Mouse (Mus musculus) lung, adult 2 months (tissue): Measurements from ENCODE around the gene Gm32742. TPM values are rescaled to one million over a fixed set of nuclear protein-coding genes. Genes with fewer than 3 reads are reported as not detected.

ENCODE experiments used
- DNase-seq: peaks from one replicate; pipeline ENCODE4 v3.0.0; 2022
- H3K4me1 ChIP-seq: fragments of 200-500 bp; 2 replicates; pipeline ENCODE4 v1.6.1; 2011; ENCODE audit warnings: low read length; ENCODE audit not compliant: control insufficient read depth, insufficient read depth
- H3K4me3 ChIP-seq: fragments of 200-500 bp; replicated peaks from 2 replicates; pipeline ENCODE3; 2011; ENCODE audit warnings: low read depth, mild to moderate bottlenecking, control low read depth, low read length; ENCODE audit errors: extremely low read depth
- CTCF ChIP-seq: fragments of 200-500 bp; IDR thresholded peaks from 2 replicates; pipeline ENCODE4 v1.5.1; 2011; ENCODE audit warnings: mild to moderate bottlenecking, low read length, control low read depth; ENCODE audit not compliant: insufficient read depth
- POLR2A ChIP-seq: fragments of 200-500 bp; IDR thresholded peaks from 2 replicates; pipeline ENCODE4 v1.6.1; 2011; ENCODE audit warnings: low read depth, mild to moderate bottlenecking, control low read depth, low read length, borderline replicate concordance; ENCODE audit errors: extremely low read depth
- whole genome bisulfite sequencing: fragments of 180-500 bp; shearing (Covaris S2); methylation state at CpG from one replicate; pipeline ENCODE4 v1.1.7; 2018; 5-methylcytosine and 5-hydroxymethylcytosine counted together
- polyA plus RNA-seq: library from polyadenylated mRNA; depleted of rRNA; stranded (reverse); fragments of >200 nt; gene quantifications from 2 replicates; pipeline ENCODE4 v1.2.3, GENCODE M21; 2012

Gene Gm32742
- polyA plus RNA-seq, 1 experiment: 1.3 TPM

DNA sequence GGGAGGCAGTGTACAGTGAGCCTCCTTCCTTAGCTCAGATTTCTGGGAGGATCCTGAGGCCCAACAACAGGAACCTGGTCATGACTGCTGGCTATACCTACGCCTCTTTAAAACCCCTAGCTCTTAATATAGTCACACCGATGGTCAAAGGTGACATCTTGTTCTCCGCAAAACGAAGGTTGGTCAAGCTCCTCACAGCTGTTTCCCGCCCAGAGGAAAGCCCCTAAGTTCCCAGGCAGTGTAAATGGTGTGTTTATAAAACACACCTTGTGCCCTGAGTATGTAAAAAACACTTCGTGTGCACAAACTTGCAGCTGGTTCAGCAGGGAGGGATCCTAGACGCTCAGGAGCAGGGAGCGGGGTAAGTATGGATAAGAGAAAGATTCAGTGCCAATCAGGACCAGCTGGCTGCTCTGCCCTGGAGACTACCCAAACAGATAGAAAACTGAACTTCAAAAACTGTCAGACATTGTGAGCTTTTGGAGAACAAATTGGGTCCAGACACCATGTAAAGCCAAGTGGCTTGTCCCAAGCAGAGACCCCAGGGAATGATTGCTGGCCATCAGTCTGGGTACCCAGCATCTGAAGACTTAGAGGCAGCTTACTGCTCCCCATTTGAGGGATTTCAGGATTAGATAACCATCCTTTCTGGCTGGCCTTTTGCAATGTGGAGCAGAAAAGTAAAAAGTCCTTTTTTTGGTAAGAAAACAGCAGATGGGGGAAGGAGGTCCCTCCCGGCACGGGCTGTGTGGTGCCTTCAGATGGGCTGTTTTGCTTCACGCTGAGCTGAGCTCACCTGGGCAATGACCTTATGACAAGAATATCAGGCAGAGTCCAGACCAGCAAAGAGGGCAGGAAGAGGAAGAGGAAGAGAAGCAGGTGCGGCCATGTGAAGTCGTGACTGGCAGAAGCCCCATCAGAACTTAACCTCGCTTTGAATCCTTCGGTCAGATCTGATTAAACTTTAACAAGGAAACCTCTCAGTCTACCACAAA is 17.7 kb upstream of the Gm32742 start:
- no peaks in the 10 kb centered on the region for H3K4me1 ChIP-seq
- no peak for DNase-seq
- no peak overlapping the region for H3K4me3 ChIP-seq
- TF ChIP-seq POLR2A: no peak
- WGBS: 76% methylated on average over 15 of the region's 15 CpGs

DNA sequence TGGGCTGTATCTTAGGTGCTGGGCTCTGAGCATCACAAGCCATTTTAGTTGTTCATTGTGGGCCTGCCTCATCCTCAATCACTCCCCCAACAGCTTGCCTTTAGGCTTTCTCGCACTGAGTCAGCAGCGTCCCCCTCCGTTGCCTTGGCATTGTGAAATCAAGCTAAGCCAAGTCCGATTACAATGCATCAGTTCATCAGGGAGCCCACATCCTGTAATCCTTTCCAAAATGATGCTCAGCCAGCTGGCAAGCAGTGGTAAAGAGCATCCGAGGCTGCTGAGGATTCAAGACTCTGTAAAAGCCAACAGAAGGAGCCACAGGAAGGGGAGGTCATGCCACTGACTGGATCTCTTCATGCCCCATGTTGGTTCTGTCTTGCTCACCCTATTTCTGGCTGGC is 15.3 kb upstream of the Gm32742 start:
- TF ChIP-seq CTCF (no peak), POLR2A (no peak)
- Histone ChIP-seq H3K4me1 (no peaks in the 10 kb centered on the region), H3K4me3 (no peak overlapping the region)
- DNase-seq: no peak
- WGBS: 48% methylated on average over 5 of the region's 5 CpGs

DNA sequence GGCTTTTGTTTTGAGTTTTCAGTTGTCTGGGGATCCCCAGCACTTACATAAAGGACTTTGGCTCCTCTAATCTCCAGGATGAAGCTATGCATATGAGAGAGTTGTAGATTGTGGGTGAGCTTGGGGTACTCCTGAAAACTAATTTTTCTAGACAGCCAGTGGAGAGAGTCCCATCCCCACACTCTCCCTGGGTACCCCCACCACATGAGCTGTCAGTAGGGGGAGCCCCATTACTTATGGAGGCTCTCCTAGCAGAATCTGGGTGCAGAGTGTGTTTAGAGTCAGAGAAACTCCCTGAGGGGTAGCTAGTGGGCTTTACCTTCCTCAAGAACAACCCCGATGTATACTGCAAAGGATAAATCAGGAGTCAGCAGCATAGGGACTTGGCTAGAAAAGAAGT is 13.0 kb upstream of the Gm32742 start:
- WGBS: 91% methylated on average over 1 of the region's 1 CpGs
- TF ChIP-seq CTCF (no peak), POLR2A (no peak)
- no peak for DNase-seq
- Histone ChIP-seq H3K4me1 (no peaks in the 10 kb centered on the region), H3K4me3 (no peak overlapping the region)

DNA sequence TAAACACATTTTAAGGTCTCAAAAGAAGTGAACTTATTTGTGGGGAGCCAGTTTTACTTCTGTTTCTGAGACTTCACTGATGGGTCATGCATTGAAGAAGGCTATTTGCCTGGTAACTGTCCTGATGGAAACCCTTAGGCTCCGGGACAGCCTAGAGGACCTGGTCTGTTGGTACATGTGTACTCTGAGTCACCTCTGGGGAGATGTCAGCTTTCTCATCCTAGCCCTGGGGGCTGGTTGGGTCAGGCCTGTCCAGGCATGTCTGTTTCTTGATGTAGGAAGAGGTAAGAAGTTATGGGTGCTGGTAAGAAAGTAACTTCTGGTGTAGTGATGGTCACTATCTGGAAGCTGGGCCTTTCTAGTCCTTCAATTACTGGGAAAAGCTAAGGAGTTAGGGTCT is 10.4 kb upstream of the Gm32742 start:
- 88% methylated on average over 1 of the region's 1 CpGs for WGBS
- Histone ChIP-seq H3K4me1 (no peaks in the 10 kb centered on the region), H3K4me3 (no peak overlapping the region)
- no peak for TF ChIP-seq POLR2A
- TF ChIP-seq CTCF: no peak
- DNase-seq: no peak

DNA sequence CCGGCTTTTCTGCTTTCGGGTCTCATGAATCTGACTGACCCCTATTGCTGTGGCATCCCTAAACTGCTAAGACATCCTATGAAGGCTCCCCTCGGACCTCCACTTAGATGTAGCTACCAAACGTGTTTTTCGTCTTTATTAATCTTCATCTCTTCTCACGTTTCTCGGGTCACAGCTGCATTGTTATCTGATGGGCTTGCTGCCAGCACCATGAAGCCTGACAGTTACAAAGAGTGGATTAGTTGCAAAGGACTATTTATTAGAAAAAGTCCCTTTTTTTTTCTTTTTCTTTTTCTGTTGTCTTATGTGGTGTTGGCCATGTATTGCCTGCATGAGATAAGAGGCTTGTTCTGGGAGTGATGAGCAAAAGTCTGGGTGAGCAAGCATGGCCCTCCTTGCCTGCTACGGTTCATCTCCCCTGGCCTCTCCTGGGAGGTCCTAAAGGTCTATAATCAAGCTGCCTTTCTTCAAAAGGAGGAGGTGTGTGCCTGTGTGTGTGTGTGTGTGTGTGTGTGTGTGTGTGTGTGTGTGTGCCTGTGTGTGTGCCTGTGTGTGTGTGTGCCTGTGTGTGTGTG is 9.7 kb upstream of the Gm32742 start:
- DNase-seq: no peak
- TF ChIP-seq CTCF: no peak
- WGBS: 28% methylated on average over 8 of the region's 8 CpGs
- no peak overlapping the region for H3K4me3 ChIP-seq
- H3K4me1 ChIP-seq: no peaks in the 10 kb centered on the region

DNA sequence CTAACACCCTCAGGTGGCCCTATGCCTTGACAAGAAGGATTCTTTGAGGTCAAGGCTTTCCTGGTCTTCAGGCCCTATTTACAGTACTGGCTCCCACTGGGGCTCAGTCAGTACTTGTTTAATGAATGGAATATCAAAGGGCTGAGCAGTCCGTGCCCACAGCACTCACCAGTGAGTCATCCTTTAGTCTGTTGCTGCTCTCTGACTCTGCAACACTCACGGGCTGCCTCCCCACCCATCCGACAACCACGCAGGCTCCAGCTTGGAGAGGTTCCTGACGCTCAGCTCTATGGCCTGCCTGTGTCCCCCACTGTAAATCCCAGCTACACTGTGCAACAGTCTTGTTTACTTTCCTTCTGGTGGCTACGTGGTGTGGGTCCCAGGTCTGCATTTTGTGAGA is 5.0 kb upstream of the Gm32742 start:
- DNase-seq: no peak
- H3K4me3 ChIP-seq: no peak overlapping the region
- WGBS: 60% methylated on average over 6 of the region's 6 CpGs
- no peaks in the 10 kb centered on the region for H3K4me1 ChIP-seq
- TF ChIP-seq CTCF (no peak), POLR2A (no peak)

DNA sequence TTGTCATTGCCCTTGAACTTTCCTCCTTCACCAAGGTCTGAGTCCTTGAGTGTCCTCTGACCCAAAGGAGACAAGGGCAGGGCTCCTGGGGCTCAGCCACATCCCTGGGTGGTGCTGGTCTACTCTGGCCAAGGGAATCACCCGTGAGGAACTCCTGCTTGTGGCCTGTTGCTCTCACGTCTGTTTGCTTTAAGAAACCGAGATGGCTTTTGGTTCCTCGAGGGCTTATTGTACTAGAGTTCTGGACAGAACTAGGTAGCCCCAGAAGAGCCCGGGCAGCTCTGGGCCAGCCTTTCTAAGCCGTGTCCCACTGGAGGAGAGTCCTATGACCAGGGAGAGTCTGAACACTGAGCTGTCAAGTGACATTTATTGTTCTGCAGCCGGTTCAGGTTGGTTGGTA is 3.8 kb upstream of the Gm32742 start:
- Histone ChIP-seq H3K4me1 (no peaks in the 10 kb centered on the region), H3K4me3 (no peak overlapping the region)
- TF ChIP-seq POLR2A: no peak
- no peak for TF ChIP-seq CTCF
- DNase-seq: peak; percentile 41
- 63% methylated on average over 7 of the region's 7 CpGs for WGBS

DNA sequence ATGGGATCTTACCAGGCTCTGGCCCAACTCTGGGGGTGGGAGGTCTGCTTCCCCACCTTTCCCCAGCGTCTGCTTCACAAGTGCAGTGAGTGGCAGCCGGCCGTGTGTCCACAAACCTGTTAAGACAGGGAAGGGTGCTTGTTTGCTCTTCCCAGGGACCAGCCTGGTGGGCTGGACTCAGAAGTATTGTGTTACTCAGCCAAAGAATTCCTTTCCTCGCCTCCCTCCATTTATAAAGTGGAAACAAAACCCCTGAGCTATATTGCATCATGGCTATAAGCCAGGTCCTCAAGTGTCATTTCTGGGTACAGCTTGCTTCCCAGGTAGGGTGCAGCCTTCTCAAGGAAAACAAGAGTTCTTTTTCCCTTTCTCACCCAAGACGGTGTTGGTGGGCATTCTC is 3.4 kb upstream of the Gm32742 start:
- Histone ChIP-seq H3K4me1 (no peaks in the 10 kb centered on the region), H3K4me3 (no peak overlapping the region)
- WGBS: 69% methylated on average over 5 of the region's 5 CpGs
- DNase-seq: peak; percentile 38
- TF ChIP-seq CTCF: no peak
- peak; percentile 17; the same call in 1 of the 2 replicates for TF ChIP-seq POLR2A

DNA sequence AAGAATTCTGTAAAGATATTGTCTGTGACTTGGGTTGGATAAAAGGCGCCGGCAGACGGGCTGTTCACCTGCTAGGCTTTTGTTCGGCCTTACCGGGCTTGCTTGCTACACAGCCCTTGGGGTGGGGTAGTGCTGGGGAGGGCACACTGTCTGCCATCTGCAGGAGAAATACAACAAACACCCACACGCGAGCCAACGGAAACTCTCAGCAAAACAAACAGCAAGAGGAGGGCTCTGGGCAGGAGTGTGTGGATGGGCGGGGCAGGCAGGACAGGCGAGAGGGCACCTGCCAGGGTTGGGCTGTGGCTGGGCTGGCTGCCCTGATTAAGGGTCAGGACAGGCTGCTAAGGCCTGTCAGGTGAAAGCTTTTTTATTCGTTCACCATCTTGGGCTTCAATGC is 2.6 kb upstream of the Gm32742 start:
- 34% methylated on average over 11 of the region's 11 CpGs for WGBS
- Histone ChIP-seq H3K4me3 (no peak overlapping the region), H3K4me1 (no peaks in the 10 kb centered on the region)
- TF ChIP-seq POLR2A (peak; percentile 30; the same call in 1 of the 2 replicates), CTCF (no peak)
- peak; percentile 71 for DNase-seq

DNA sequence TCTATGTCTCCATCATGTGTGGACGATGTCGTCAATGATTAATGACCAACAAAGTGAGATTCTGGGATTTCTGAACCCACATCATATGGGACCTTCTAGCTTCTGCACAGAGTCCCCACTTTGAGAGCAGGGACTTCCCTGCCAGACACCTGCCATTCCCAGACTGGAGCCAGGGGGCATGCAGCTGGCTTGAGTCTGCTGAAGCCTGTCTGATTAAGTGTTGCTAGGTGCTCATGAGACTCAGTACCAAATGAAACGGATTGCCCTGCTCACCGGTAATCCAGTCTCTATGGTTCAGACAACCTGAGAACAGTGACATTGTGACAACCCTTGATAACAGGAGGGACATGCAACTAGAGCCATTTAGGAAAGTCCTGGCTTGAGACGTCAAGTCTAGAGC is 1.3 kb downstream of the Gm32742 start:
- Histone ChIP-seq H3K4me1 (no peaks in the 10 kb centered on the region), H3K4me3 (no peak overlapping the region)
- no peak for DNase-seq
- WGBS: 86% methylated on average over 5 of the region's 5 CpGs
- TF ChIP-seq CTCF (no peak), POLR2A (no peak)
